Mouse (Mus musculus) spleen, adult 2 months (tissue): ENCODE results near the gene Pak3. TPM values are rescaled to one million over a fixed set of nuclear protein-coding genes. Genes with fewer than 3 reads are reported as not detected.
"Not testable (repeated sequence)": the region's sequence is repeated elsewhere in the genome, so short reads cannot be mapped to it uniquely, and the experiment has no call there.

Source experiments
- DNase-seq, 2 experiments: peaks; one replicate each; pipeline versions ENCODE4 v3.0.0 to v3.0.0-alpha.2; 2012 to 2021; ENCODE audit warnings: low spot score in 2 of 2, low read depth in 1 of 2
- H3K27ac ChIP-seq: fragments of 200-500 bp; 2 replicates; pipeline ENCODE4 v1.5.1; 2012; ENCODE audit warnings: low read length, inconsistent platforms; ENCODE audit not compliant: insufficient read depth
- H3K27me3 ChIP-seq: fragments of 200-500 bp; 2 replicates; pipeline ENCODE4 v1.6.1; 2012; ENCODE audit warnings: mild to moderate bottlenecking, moderate library complexity, low read length, inconsistent platforms; ENCODE audit not compliant: control insufficient read depth, insufficient read depth
- H3K36me3 ChIP-seq: fragments of 200-500 bp; 2 replicates; pipeline ENCODE4 v1.6.1; 2012; ENCODE audit warnings: mild to moderate bottlenecking, low read length, inconsistent platforms; ENCODE audit not compliant: control insufficient read depth, insufficient read depth
- H3K4me1 ChIP-seq: fragments of 200-500 bp; 2 replicates; pipeline ENCODE4 v1.6.1; 2011; ENCODE audit warnings: inconsistent platforms; ENCODE audit not compliant: control insufficient read depth, insufficient read depth, insufficient read length
- H3K4me3 ChIP-seq: fragments of 200-500 bp; 2 replicates; pipeline ENCODE4 v1.5.1; 2011; ENCODE audit warnings: mild to moderate bottlenecking, inconsistent platforms; ENCODE audit not compliant: insufficient read depth, insufficient read length; ENCODE audit errors: extremely low read depth
- CTCF ChIP-seq: fragments of 200-500 bp; IDR thresholded peaks from 2 replicates; pipeline ENCODE4 v1.5.1; 2011; ENCODE audit warnings: mild to moderate bottlenecking, inconsistent platforms; ENCODE audit not compliant: insufficient read depth, insufficient read length, insufficient replicate concordance; ENCODE audit errors: extremely low read depth
- POLR2A ChIP-seq: fragments of 200-500 bp; IDR thresholded peaks from 2 replicates; pipeline ENCODE4 v1.6.1; 2011; ENCODE audit warnings: low read depth, low read length, inconsistent platforms
- WGBS: fragments of 180-500 bp; shearing (Covaris S2); methylation state at CpG from one replicate; pipeline ENCODE4 v1.1.7; 2018; 5-methylcytosine and 5-hydroxymethylcytosine counted together
- polyA plus RNA-seq: library from polyadenylated mRNA; depleted of rRNA; stranded (reverse); fragments of >200 nt; gene quantifications from 2 replicates; pipeline ENCODE4 v1.2.3, GENCODE M21; 2012; rRNA removed

Gene Pak3
- polyA plus RNA-seq: 0.01 and 0.02 TPM in 2 replicates

GRCm38 (mm10) chrX:143518168-143518901 is at the start of gene Pak3:
Pak3 (plus strand) TSS chrX:143518591.
- TF ChIP-seq CTCF: no peak
- no peak for TF ChIP-seq POLR2A
- Histone ChIP-seq H3K27me3 (no peaks in the 10 kb centered on the region), H3K4me3 (no peak within 1 kb of the TSS), H3K36me3 (no peaks in the 10 kb centered on the region), H3K4me1 (no peaks in the 10 kb centered on the region), H3K27ac (no peak within 1 kb of the TSS)
- no peak for DNase-seq
- WGBS: 23% methylated on average over 22 of the region's 23 CpGs

- Histone ChIP-seq H3K27ac (no peak overlapping the region), H3K4me3 (no peak overlapping the region), H3K36me3 (no peaks in the 10 kb centered on the region), H3K27me3 (no peaks in the 10 kb centered on the region), H3K4me1 (no peaks in the 10 kb centered on the region)
- WGBS: 82% methylated on average over 3 of the region's 3 CpGs
- DNase-seq: peak; percentile 100
- TF ChIP-seq POLR2A: no peak
- TF ChIP-seq CTCF: no peak
These were observed 35.5 kb upstream of the Pak3 start for GRCm38 (mm10) chrX:143482866-143483265.

DNA sequence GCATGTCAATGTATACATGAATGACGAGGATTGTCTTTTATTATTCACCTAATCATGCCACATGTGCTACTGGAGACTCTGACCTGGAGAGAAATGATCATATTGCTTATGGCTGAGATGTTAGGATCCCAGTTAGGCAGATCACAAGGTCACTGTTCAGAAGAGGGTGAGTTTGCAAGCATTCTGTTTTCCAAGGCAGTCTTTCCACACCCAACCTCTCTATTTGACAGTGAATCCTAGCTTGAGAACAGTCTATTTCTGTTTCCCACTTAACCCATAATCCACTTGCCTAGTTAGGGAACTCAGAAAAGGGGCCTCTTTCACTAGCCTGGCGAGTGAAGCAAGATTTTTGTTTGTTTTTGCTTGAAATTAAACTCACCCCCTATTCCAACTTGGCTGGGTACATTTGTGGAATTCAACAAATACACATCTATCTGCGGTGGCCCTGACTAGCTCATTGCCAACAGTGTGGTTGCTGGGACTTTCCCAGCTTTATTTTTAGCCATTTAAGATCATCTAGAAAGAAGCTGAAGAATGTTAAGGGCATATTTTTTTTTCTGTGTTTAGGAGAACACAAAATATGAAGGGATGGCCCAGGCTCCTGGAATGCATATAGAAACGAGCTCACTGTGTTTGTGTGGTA is 17.2 kb upstream of the Pak3 start:
- no peak for TF ChIP-seq POLR2A
- no peak for TF ChIP-seq CTCF
- whole genome bisulfite sequencing: 58% methylated on average over 4 of the region's 4 CpGs
- Histone ChIP-seq H3K36me3 (no peaks in the 10 kb centered on the region), H3K4me3 (no peak overlapping the region), H3K27me3 (no peaks in the 10 kb centered on the region), H3K4me1 (no peaks in the 10 kb centered on the region), H3K27ac (no peak overlapping the region)
- no peak for DNase-seq

GRCm38 (mm10) chrX:143501776-143502365 is 16.5 kb upstream of the Pak3 start:
- H3K4me3 ChIP-seq: no peak overlapping the region
- H3K4me1 ChIP-seq: no peaks in the 10 kb centered on the region
- no peaks in the 10 kb centered on the region for H3K36me3 ChIP-seq
- WGBS: 80% methylated on average over 5 of the region's 5 CpGs
- no peak for TF ChIP-seq POLR2A
- no peak for TF ChIP-seq CTCF
- no peak overlapping the region for H3K27ac ChIP-seq
- H3K27me3 ChIP-seq: no peaks in the 10 kb centered on the region
- no peak for DNase-seq

- Histone ChIP-seq H3K4me1 (no peaks in the 10 kb centered on the region), H3K36me3 (no peaks in the 10 kb centered on the region), H3K27me3 (no peaks in the 10 kb centered on the region), H3K4me3 (no peak overlapping the region), H3K27ac (no peak overlapping the region)
- WGBS: 27% methylated on average over 7 of the region's 7 CpGs
- DNase-seq: no peak
- no peak for TF ChIP-seq POLR2A
- no peak for TF ChIP-seq CTCF
These were observed 526 bp downstream of the Pak3 start for GRCm38 (mm10) chrX:143518917-143519316.

GRCm38 (mm10) chrX:143519454-143519853 is 1.1 kb downstream of the Pak3 start:
- H3K27ac ChIP-seq, H3K4me3 ChIP-seq, DNase-seq, H3K36me3 ChIP-seq, H3K4me1 ChIP-seq, H3K27me3 ChIP-seq: not testable (repeated sequence)
- 77% methylated on average over 5 of the region's 5 CpGs for WGBS

- H3K36me3 ChIP-seq: no peaks in the 10 kb centered on the region
- TF ChIP-seq POLR2A: no peak
- TF ChIP-seq CTCF: no peak
- DNase-seq: no peak
- H3K4me1 ChIP-seq: no peaks in the 10 kb centered on the region
- 56% methylated on average over 1 of the region's 1 CpGs for WGBS
- no peak overlapping the region for H3K27ac ChIP-seq
- no peaks in the 10 kb centered on the region for H3K27me3 ChIP-seq
- no peak overlapping the region for H3K4me3 ChIP-seq
These were observed 1.8 kb downstream of the Pak3 start for GRCm38 (mm10) chrX:143520195-143520594.
